Mouse (Mus musculus) cerebellum, adult 9-10 months (tissue): Measurements from ENCODE around the gene Tecpr2.

Experiments used
- DNase-seq: peaks from one replicate; pipeline ENCODE4 v3.0.0; 2022

Gene Tecpr2

GRCm38 (mm10) chr12:110865571-110865970 lies 23.5 kb upstream of the Tecpr2 start:
- DNase-seq: no peak

- DNase-seq: peak; percentile 61
These were observed 23.1 kb upstream of the Tecpr2 start for GRCm38 (mm10) chr12:110865989-110866388.

GRCm38 (mm10) chr12:110870107-110870506 lies 19.0 kb upstream of the Tecpr2 start:
- no peak for DNase-seq

GRCm38 (mm10) chr12:110871247-110871646 lies 17.8 kb upstream of the Tecpr2 start:
- DNase-seq: no peak

- no peak for DNase-seq
These were observed 13.7 kb upstream of the Tecpr2 start for GRCm38 (mm10) chr12:110875351-110875750.

- DNase-seq: no peak
These were observed 6.8 kb upstream of the Tecpr2 start for GRCm38 (mm10) chr12:110882291-110882690.

- DNase-seq: no peak
These were observed 3.8 kb upstream of the Tecpr2 start for GRCm38 (mm10) chr12:110885251-110885650.

- no peak for DNase-seq
These were observed 958 bp upstream of the Tecpr2 start for GRCm38 (mm10) chr12:110888106-110888505.

- no peak for DNase-seq
These were observed 458 bp upstream of the Tecpr2 start for GRCm38 (mm10) chr12:110888606-110889005.

GRCm38 (mm10) chr12:110891887-110892286 lies 2.8 kb downstream of the Tecpr2 start:
- no peak for DNase-seq

- no peak for DNase-seq
These were observed 13.0 kb downstream of the Tecpr2 start for GRCm38 (mm10) chr12:110902106-110902505.

GRCm38 (mm10) chr12:110903536-110903935 lies 14.5 kb downstream of the Tecpr2 start:
- DNase-seq: no peak

GRCm38 (mm10) chr12:110907845-110908244 lies 18.8 kb downstream of the Tecpr2 start:
- no peak for DNase-seq

- DNase-seq: no peak
These were observed 20.9 kb downstream of the Tecpr2 start for GRCm38 (mm10) chr12:110909962-110910361.

GRCm38 (mm10) chr12:110915761-110916160 lies 26.7 kb downstream of the Tecpr2 start:
- DNase-seq: no peak

- no peak for DNase-seq
These were observed 31.2 kb downstream of the Tecpr2 start for GRCm38 (mm10) chr12:110920254-110920653.

GRCm38 (mm10) chr12:110921572-110921971 lies 32.5 kb downstream of the Tecpr2 start:
- DNase-seq: no peak

- DNase-seq: no peak
These were observed 43.8 kb downstream of the Tecpr2 start for GRCm38 (mm10) chr12:110932820-110933219.

GRCm38 (mm10) chr12:110935983-110936620 lies 47.0 kb downstream of the Tecpr2 start:
- peak; percentile 95 for DNase-seq

- no peak for DNase-seq
These were observed 48.4 kb downstream of the Tecpr2 start for GRCm38 (mm10) chr12:110937496-110937895.

GRCm38 (mm10) chr12:110939385-110939784 lies 50.3 kb downstream of the Tecpr2 start:
- DNase-seq: no peak

- DNase-seq: no peak
These were observed 51.8 kb downstream of the Tecpr2 start for GRCm38 (mm10) chr12:110940869-110941268.

- no peak for DNase-seq
These were observed 57.2 kb downstream of the Tecpr2 start for GRCm38 (mm10) chr12:110946216-110946615.

- no peak for DNase-seq
These were observed 59.2 kb downstream of the Tecpr2 start for GRCm38 (mm10) chr12:110948082-110948909.

- DNase-seq: no peak
These were observed 59.8 kb downstream of the Tecpr2 start for GRCm38 (mm10) chr12:110948910-110949201.
